Mouse (Mus musculus): ENCODE results near the gene Dclk1.

DNA sequence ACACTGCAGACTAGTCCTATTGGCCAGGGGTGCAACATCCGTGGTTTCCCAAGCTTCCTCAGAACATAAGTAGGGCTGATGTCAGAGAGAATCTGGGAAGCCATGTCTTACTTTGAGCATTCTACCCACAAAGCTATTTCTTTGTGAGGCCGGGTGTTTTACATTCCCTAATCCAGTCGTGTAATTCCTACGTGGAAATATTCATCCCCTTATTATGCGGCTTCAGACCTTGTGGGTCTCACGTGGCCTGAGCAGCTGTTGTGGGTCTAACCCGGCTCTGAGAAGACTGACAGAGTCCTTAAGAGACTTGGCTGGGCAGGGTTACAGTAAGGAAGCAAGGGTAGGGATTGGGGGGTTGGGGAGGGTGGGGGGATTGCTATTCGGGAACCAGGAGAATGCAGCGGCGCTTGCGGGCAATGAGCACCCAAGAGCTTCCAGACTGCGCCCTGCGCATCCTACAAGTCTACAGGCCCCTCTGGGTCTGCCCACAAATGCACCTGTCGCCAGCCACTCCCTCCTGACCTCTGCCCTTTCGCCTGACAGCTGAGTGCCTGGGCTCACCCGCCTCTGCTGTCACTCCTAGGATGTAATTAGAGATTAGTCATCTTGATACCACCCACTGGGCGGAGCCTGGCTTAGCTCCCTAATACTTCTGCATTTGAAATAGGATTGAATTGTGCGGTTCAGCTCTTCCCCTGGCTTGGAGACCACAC lies 15.5 kb upstream of the Dclk1 start:
- TF ChIP-seq POLR2A (IDR thresholded peaks at IDR 0.05; ENCODE audit: insufficient read depth, low read depth, low read length) (no peak), CTCF (IDR thresholded peaks at IDR 0.05; ENCODE audit: insufficient read depth, low read depth, low read length) (no peak)
